Mouse (Mus musculus) liver, embryonic 14.5 days (tissue): ENCODE data around the gene Slc4a2. TPM values are rescaled to one million over a fixed set of nuclear protein-coding genes. Genes with fewer than 3 reads are reported as not detected.

Source experiments
- ATAC-seq: fragments of 200-750 bp; cut with Nextera tagmentation; 2 replicates; pipeline ENCODE4 v1.8.0; 2017; ENCODE audit warnings: moderate number of reproducible peaks, mild to moderate bottlenecking, moderate library complexity; ENCODE audit not compliant: insufficient read depth
- DNase-seq, 3 experiments: peaks; one replicate each; pipeline ENCODE4 v3.0.0-alpha.2; 2012 to 2013; ENCODE audit warnings: low read depth in 3 of 3, low spot score in 3 of 3
- H3K27ac ChIP-seq: fragments of 300-500 bp; sonication (generic); 2 replicates; pipeline ENCODE4 v1.5.1; 2014; ENCODE audit warnings: moderate library complexity, mild to moderate bottlenecking, control low read depth, inconsistent platforms
- H3K27me3 ChIP-seq: fragments of 300-500 bp; sonication (generic); 2 replicates; pipeline ENCODE4 v1.6.1; 2014; ENCODE audit warnings: mild to moderate bottlenecking, low read length, moderate library complexity; ENCODE audit not compliant: control insufficient read depth, insufficient read depth
- H3K36me3 ChIP-seq: fragments of 300-500 bp; sonication (generic); replicated peaks from 2 replicates; pipeline ENCODE4 v1.6.1; 2014; ENCODE audit warnings: low read depth; ENCODE audit not compliant: control insufficient read depth, insufficient read depth
- H3K4me1 ChIP-seq, 2 experiments: fragments of 200-500 bp in 1 of 2; fragments of 300-500 bp in 1 of 2; sonication (generic) in 1 of 2; replicated peaks; 2 replicates each; pipeline ENCODE4 v1.6.1; 2012 to 2014; ENCODE audit warnings: antibody characterized with exemption in 1 of 2, inconsistent platforms in 1 of 2, low read length in 1 of 2; ENCODE audit not compliant: control insufficient read depth in 2 of 2, insufficient read depth in 2 of 2
- H3K4me2 ChIP-seq: fragments of 300-500 bp; sonication (generic); 2 replicates; pipeline ENCODE4 v1.6.1; 2014; ENCODE audit warnings: low read depth, mild to moderate bottlenecking, control low read depth, moderate library complexity
- H3K4me3 ChIP-seq, 2 experiments: fragments of 200-500 bp in 1 of 2; fragments of 300-500 bp in 1 of 2; sonication (generic) in 1 of 2; 2 replicates each; pipeline ENCODE4 v1.5.1; 2012 to 2014; ENCODE audit warnings: low read depth in 2 of 2, low read length in 2 of 2, mild to moderate bottlenecking in 2 of 2, control low read depth in 1 of 2, inconsistent platforms in 1 of 2, moderate library complexity in 1 of 2; ENCODE audit not compliant: insufficient read depth in 1 of 2
- H3K9ac ChIP-seq: fragments of 300-500 bp; sonication (generic); replicated peaks from 2 replicates; pipeline ENCODE4 v1.6.1; 2014; ENCODE audit warnings: mild to moderate bottlenecking, control low read depth, moderate library complexity
- H3K9me3 ChIP-seq: fragments of 300-500 bp; sonication (generic); 2 replicates; pipeline ENCODE4 v1.6.1; 2016; ENCODE audit warnings: low read length, mixed read lengths; ENCODE audit not compliant: control insufficient read depth
- CTCF ChIP-seq: IDR thresholded peaks from 2 replicates; pipeline ENCODE4 v1.5.1; 2016; ENCODE audit warnings: antibody characterized with exemption, low read depth, control low read depth
- EP300 ChIP-seq: IDR thresholded peaks from 2 replicates; pipeline ENCODE4 v1.6.1; 2016; ENCODE audit warnings: antibody characterized with exemption, low read depth
- WGBS: fragments of 180-500 bp; shearing (Covaris S2); extraction: QIAGEN DNeasy Blood & Tissue Kit; methylation state at CpG from one replicate; pipeline ENCODE4 v1.1.7; 2014; ENCODE audit not compliant: insufficient replicate concordance; 5-methylcytosine and 5-hydroxymethylcytosine counted together
- polyA plus RNA-seq, 2 experiments: library from polyadenylated mRNA; depleted of rRNA in 1 of 2; stranded (reverse) in 1 of 2; unstranded in 1 of 2; fragments of >200 nt; fragmentation: Nextera tagmentation in 1 of 2; extraction: Ambion mirVana in 1 of 2; gene quantifications; 2 replicates each; pipeline versions ENCODE4 v1.2.1 to v1.2.3; 2012 to 2014

The Slc4a2 gene
- polyA plus RNA-seq, 2 experiments: 5.6 to 11.6 TPM

DNA sequence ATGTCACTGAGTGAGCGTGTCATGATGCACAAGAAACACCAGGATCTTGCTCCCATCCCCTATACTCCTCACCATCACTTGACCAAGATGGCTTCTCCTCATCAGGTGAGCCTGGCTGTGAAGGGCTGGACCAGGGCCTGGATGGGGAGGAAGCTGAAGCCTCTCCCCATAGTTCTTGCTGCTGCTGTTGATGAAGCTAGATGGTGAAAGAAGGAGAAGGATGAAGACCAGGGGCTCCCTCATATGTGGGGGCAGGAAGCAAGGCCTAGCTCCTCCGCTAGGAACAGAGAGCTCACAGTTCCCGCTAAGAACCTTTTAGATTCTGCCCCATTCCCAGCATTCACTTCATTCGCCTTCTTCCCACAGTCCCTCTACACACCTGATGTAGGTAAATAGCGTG, 38.3 kb upstream of the Slc4a2 start:
- DNase-seq (no peak), ATAC-seq (no peak)
- Histone ChIP-seq H3K36me3 (no peaks in the 10 kb centered on the region), H3K4me2 (no peak overlapping the region), H3K27ac (no peak overlapping the region), H3K4me1 (peaks cover 3 to 22% of the 10 kb centered on the region in 2 experiments), H3K9me3 (no peaks in the 10 kb centered on the region), H3K9ac (no peak overlapping the region), H3K27me3 (peaks cover 25% of the 10 kb centered on the region), H3K4me3 (no peak overlapping the region)
- no peak for TF ChIP-seq EP300
- WGBS: 63% methylated on average over 5 of the region's 5 CpGs

DNA sequence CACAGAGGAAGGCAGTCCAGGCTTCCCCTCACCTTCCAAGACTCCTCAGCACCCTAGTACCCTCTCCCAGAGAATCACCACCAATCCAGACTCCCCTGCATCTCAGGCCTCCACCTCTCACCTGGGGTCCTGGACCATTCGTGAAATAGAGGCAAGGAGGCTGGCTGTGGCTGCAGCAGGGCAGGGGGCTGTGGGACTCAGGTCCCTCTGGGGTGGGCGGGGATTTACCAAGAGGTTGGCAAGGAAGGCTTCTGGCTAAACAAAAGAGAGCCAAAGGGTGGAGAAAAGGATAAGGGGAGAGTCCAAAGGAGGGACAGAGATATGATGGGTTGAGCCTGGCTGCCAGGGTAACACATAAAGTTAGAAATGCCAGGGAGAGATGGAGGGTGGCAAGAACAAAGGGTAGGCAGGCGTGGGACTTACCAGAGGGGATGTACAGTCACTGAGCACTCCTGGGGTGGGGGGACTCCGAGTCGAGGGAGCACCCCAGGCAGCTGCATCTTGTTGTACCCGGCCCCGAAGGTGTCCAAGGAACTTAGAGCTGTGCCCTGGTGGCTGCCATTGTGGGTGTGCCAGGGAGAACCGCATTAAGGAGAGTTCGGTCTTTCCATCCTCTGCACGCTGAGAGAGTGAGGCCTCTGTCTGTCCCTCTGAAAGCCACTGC, 37.6 kb upstream of the Slc4a2 start:
- WGBS: 61% methylated on average over 10 of the region's 10 CpGs
- no peak overlapping the region for H3K4me3 ChIP-seq
- H3K9me3 ChIP-seq: no peaks in the 10 kb centered on the region
- H3K36me3 ChIP-seq: no peaks in the 10 kb centered on the region
- no peak overlapping the region for H3K9ac ChIP-seq
- H3K27ac ChIP-seq: no peak overlapping the region
- peaks cover 25% of the 10 kb centered on the region for H3K27me3 ChIP-seq
- TF ChIP-seq EP300 (no peak), CTCF (no peak)
- H3K4me1 ChIP-seq: peaks cover 3 to 22% of the 10 kb centered on the region in 2 experiments
- ATAC-seq (no peak), DNase-seq (no peak)
- H3K4me2 ChIP-seq: no peak overlapping the region

DNA sequence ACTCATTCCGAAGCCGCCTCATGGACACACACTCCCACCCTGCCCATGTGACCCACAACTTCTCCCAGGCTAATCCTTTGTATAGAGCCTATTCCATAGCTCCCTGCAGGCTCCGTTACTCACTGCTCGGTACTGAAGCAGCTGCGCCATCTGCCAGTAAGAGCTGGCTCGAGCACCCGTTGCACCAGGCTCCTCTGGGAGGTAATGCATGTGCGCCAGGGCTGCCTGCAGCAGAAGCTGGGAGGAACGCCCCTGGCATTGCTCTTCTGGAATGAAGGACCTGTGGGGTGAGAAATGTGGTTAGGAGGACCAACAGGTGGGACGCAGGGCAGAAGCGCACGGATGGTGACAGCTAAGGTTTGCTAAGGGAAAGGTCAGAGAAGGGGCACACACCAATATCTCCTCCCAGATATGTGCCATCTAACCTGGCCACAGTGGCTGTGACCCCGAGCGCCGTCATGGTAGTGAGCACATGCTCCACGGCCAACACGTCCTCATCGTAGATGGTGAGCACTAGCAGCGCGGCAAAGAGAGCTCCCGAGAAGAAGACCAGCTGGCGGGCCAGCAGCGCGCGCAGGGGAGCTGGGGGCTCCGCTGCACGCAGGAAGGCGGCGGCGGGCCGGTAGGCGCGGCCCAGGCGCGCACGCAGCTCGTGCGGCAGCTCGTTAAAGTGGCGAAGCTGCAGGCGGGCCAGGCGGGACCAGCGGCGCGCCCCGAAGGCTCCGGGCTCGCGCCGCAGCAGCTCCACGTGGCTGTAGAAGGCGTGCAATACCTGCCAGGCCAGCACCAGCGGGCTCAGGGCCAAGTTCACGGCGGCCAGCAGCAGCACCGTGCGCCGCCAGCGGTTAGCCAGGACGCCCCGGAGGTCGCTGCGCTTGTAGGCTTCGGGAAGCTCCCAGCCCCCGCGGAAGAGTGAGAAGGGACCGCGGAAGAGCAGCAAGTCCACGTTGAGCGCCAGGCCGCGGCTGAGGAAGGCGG, 36.1 kb upstream of the Slc4a2 start:
- ATAC-seq (no peak), DNase-seq (no peak)
- TF ChIP-seq EP300 (no peak), CTCF (peak; percentile 32)
- peak overlapping the region; percentile 67 for H3K4me2 ChIP-seq
- H3K4me3 ChIP-seq: peak overlapping the region in 1 of 2 experiments; percentile 28; a peak in 3 of 4 replicates
- H3K27me3 ChIP-seq: peaks cover 25% of the 10 kb centered on the region
- WGBS: under 1% methylated on average over 73 of the region's 73 CpGs
- H3K4me1 ChIP-seq: peaks cover 3 to 22% of the 10 kb centered on the region in 2 experiments
- H3K27ac ChIP-seq: no peak overlapping the region
- H3K36me3 ChIP-seq: no peaks in the 10 kb centered on the region
- no peak overlapping the region for H3K9ac ChIP-seq
- H3K9me3 ChIP-seq: no peaks in the 10 kb centered on the region

DNA sequence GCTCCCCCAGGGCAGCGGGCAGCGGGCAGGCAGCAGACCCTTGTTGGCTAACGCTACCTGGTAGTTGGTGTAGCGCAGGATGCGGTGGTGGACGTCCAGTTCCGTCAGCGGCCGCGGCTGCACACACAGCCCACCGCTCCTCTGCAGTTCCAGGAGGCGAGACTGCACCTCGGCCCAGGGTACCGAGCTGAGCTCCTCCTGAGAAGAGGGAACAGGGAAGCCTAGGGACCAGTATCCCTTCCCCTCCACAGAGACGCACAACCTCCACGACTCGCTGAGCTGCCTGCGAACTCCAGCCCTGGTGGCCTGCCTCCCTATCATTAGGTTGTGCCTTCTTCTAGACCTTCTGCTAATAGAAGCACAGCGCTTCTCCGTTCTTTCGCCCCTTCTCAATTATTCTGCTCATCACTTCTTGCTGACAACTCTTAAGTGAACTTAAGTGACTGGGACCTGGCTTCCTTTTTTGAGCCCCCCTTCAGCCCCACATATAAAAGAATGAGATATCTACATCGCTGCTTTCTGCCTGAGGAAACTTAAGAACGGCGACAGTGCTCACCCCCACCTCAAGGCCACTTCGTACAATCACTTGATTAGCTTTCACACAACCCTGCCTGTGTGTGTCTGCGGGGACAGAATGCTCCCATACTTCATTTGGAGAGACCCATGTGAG, 35.3 kb upstream of the Slc4a2 start:
- DNase-seq (no peak), ATAC-seq (no peak)
- H3K9ac ChIP-seq: no peak overlapping the region
- H3K4me2 ChIP-seq: peak overlapping the region; percentile 67
- no peaks in the 10 kb centered on the region for H3K36me3 ChIP-seq
- peak overlapping the region in 1 of 2 experiments; percentile 28; a peak in 3 of 4 replicates for H3K4me3 ChIP-seq
- H3K27ac ChIP-seq: no peak overlapping the region
- no peaks in the 10 kb centered on the region for H3K9me3 ChIP-seq
- peaks cover 25% of the 10 kb centered on the region for H3K27me3 ChIP-seq
- WGBS: 22% methylated on average over 26 of the region's 26 CpGs
- H3K4me1 ChIP-seq: peaks cover 0 to 20% of the 10 kb centered on the region in 2 experiments; a peak in 3 of 4 replicates
- TF ChIP-seq CTCF (no peak), EP300 (no peak)
